Mouse (Mus musculus) CH12.LX (cell line): ENCODE results near the gene Terf2. TPM values are rescaled to one million over a fixed set of nuclear protein-coding genes. Genes with fewer than 3 reads are reported as not detected.

ENCODE experiments used
- DNase-seq: peaks from one replicate; pipeline ENCODE4 v3.0.0-alpha.2; 2013; ENCODE audit errors: extremely low read depth
- H3K27ac ChIP-seq: 2 replicates; pipeline ENCODE4 v1.5.1; 2012; ENCODE audit warnings: low read depth, mild to moderate bottlenecking, control low read depth, moderate library complexity; ENCODE audit not compliant: insufficient read depth
- H3K27me3 ChIP-seq: replicated peaks from 2 replicates; pipeline ENCODE3; 2012; ENCODE audit warnings: inconsistent platforms
- H3K36me3 ChIP-seq, 2 experiments: replicated peaks in 1 of 2; 2 replicates each; pipeline versions ENCODE3 to v1.6.1; 2012; ENCODE audit warnings: inconsistent platforms in 1 of 2, low read length in 1 of 2, mild to moderate bottlenecking in 1 of 2, mixed read lengths in 1 of 2, moderate library complexity in 1 of 2; ENCODE audit not compliant: control insufficient read depth in 1 of 2, insufficient read depth in 1 of 2
- H3K4me1 ChIP-seq, 2 experiments: 2 replicates each; pipeline ENCODE4 v1.6.1; 2012; ENCODE audit warnings: inconsistent platforms in 1 of 2, moderate library complexity in 1 of 2; ENCODE audit not compliant: insufficient read depth in 2 of 2, control insufficient read depth in 1 of 2
- H3K4me2 ChIP-seq: 2 replicates; pipeline ENCODE4 v1.6.1; 2012; ENCODE audit warnings: low read depth, mild to moderate bottlenecking, control low read depth; ENCODE audit not compliant: poor library complexity, insufficient read depth, severe bottlenecking
- H3K4me3 ChIP-seq, 3 experiments: fragments of 150-350 bp in 1 of 3; sonication (generic) in 1 of 3; replicated peaks in 1 of 3; 2 replicates each; pipeline versions ENCODE3 to v1.5.1; 2011 to 2012; ENCODE audit warnings: low read depth in 2 of 3, low read length in 2 of 3, mild to moderate bottlenecking in 2 of 3, moderate library complexity in 2 of 3, control low read depth in 1 of 3, improper control_type of control experiment in 1 of 3, inconsistent platforms in 1 of 3, mixed read lengths in 1 of 3; ENCODE audit not compliant: poor library complexity in 1 of 3
- H3K79me2 ChIP-seq: replicated peaks from 2 replicates; pipeline ENCODE4 v1.6.1; 2012; ENCODE audit warnings: mild to moderate bottlenecking, moderate library complexity; ENCODE audit not compliant: control insufficient read depth, poor library complexity, insufficient read depth, severe bottlenecking; ENCODE audit errors: extremely low read depth
- H3K9ac ChIP-seq: 2 replicates; pipeline ENCODE4 v1.6.1; 2012; ENCODE audit warnings: low read depth, mild to moderate bottlenecking, control low read depth, moderate library complexity; ENCODE audit not compliant: insufficient read depth
- H3K9me3 ChIP-seq: replicated peaks from 2 replicates; pipeline ENCODE3; 2012; ENCODE audit warnings: low read length, inconsistent platforms, mixed read lengths
- CHD1 ChIP-seq: IDR thresholded peaks from 2 replicates; pipeline ENCODE4 v1.6.1; 2012; ENCODE audit warnings: low read depth, low read length, improper control_type of control experiment, inconsistent platforms
- CHD2 ChIP-seq: IDR thresholded peaks from 2 replicates; pipeline ENCODE4 v1.6.1; 2011; ENCODE audit warnings: low read length, improper control_type of control experiment
- CTCF ChIP-seq, 2 experiments: IDR thresholded peaks in 1 of 2; conservative IDR thresholded peaks in 1 of 2; 2 replicates each; pipeline ENCODE4 v1.5.1; 2011 to 2012; ENCODE audit warnings: low read depth in 2 of 2, low read length in 2 of 2, improper control_type of control experiment in 1 of 2, inconsistent platforms in 1 of 2, mild to moderate bottlenecking in 1 of 2, moderate library complexity in 1 of 2
- E2F4 ChIP-seq: IDR thresholded peaks from 2 replicates; pipeline ENCODE4 v1.6.1; 2011; ENCODE audit warnings: low read depth, low read length, improper control_type of control experiment; ENCODE audit not compliant: insufficient replicate concordance
- EP300 ChIP-seq: IDR thresholded peaks from 2 replicates; pipeline ENCODE4 v1.6.1; 2011; ENCODE audit warnings: low read length, improper control_type of control experiment
- ETS1 ChIP-seq: conservative IDR thresholded peaks from 2 replicates; pipeline ENCODE4 v1.6.1; 2012; ENCODE audit warnings: low read depth, mild to moderate bottlenecking, inconsistent platforms, low read length, improper control_type of control experiment, moderate library complexity
- GABPA ChIP-seq: IDR thresholded peaks from 2 replicates; pipeline ENCODE4 v1.6.1; 2012; ENCODE audit warnings: low read depth, low read length, improper control_type of control experiment, inconsistent platforms; ENCODE audit not compliant: insufficient replicate concordance
- HCFC1 ChIP-seq: IDR thresholded peaks from 2 replicates; pipeline ENCODE4 v1.6.1; 2012; ENCODE audit warnings: low read depth, mild to moderate bottlenecking, inconsistent platforms, low read length, improper control_type of control experiment
- IRF4 ChIP-seq: IDR thresholded peaks from 2 replicates; pipeline ENCODE4 v1.6.1; 2014; ENCODE audit warnings: low read depth, mild to moderate bottlenecking, inconsistent platforms, low read length, improper control_type of control experiment
- JUN ChIP-seq: IDR thresholded peaks from 2 replicates; pipeline ENCODE4 v1.6.1; 2011; ENCODE audit warnings: low read depth, mild to moderate bottlenecking, low read length, improper control_type of control experiment, moderate library complexity; ENCODE audit not compliant: insufficient read depth
- KAT2A ChIP-seq: IDR thresholded peaks from 2 replicates; pipeline ENCODE4 v1.6.1; 2012; ENCODE audit warnings: low read length, improper control_type of control experiment, inconsistent platforms; ENCODE audit not compliant: insufficient replicate concordance
- MAFK ChIP-seq: IDR thresholded peaks from 2 replicates; pipeline ENCODE4 v1.6.1; 2011; ENCODE audit warnings: low read length, improper control_type of control experiment; ENCODE audit not compliant: insufficient replicate concordance
- MAX ChIP-seq: IDR thresholded peaks from 2 replicates; pipeline ENCODE4 v1.6.1; 2011; ENCODE audit warnings: low read length, improper control_type of control experiment
- MAZ ChIP-seq: IDR thresholded peaks from 2 replicates; pipeline ENCODE4 v1.6.1; 2012; ENCODE audit warnings: low read depth, mild to moderate bottlenecking, inconsistent platforms, low read length, improper control_type of control experiment, moderate library complexity
- MEF2A ChIP-seq: IDR thresholded peaks from 2 replicates; pipeline ENCODE4 v1.6.1; 2014; ENCODE audit warnings: low read depth, mild to moderate bottlenecking, inconsistent platforms, low read length, improper control_type of control experiment, borderline replicate concordance
- MXI1 ChIP-seq: IDR thresholded peaks from 2 replicates; pipeline ENCODE4 v1.6.1; 2011; ENCODE audit warnings: mild to moderate bottlenecking, low read depth, low read length, improper control_type of control experiment
- MYC ChIP-seq: IDR thresholded peaks from 2 replicates; pipeline ENCODE4 v1.6.1; 2011; ENCODE audit warnings: low read depth, mild to moderate bottlenecking, improper control_type of control experiment, low read length
- NELFE ChIP-seq: IDR thresholded peaks from 2 replicates; pipeline ENCODE4 v1.6.1; 2011; ENCODE audit warnings: low read depth, low read length, improper control_type of control experiment
- PAX5 ChIP-seq: IDR thresholded peaks from 2 replicates; pipeline ENCODE4 v1.6.1; 2012; ENCODE audit warnings: low read length, inconsistent platforms, mixed read lengths
- POLR2A ChIP-seq: IDR thresholded peaks from 2 replicates; pipeline ENCODE4 v1.6.1; 2011; ENCODE audit warnings: low read depth, mild to moderate bottlenecking, improper control_type of control experiment, low read length
- RAD21 ChIP-seq: IDR thresholded peaks from 2 replicates; pipeline ENCODE4 v1.6.1; 2011; ENCODE audit warnings: low read depth, mild to moderate bottlenecking, low read length, improper control_type of control experiment, moderate library complexity
- RCOR1 ChIP-seq: conservative IDR thresholded peaks from 2 replicates; pipeline ENCODE4 v1.6.1; 2012; ENCODE audit warnings: low read depth, mild to moderate bottlenecking, inconsistent platforms, low read length, improper control_type of control experiment
- SIN3A ChIP-seq: IDR thresholded peaks from 2 replicates; pipeline ENCODE4 v1.6.1; 2012; ENCODE audit warnings: low read length, improper control_type of control experiment, inconsistent platforms
- TCF12 ChIP-seq: IDR thresholded peaks from 2 replicates; pipeline ENCODE4 v1.6.1; 2014; ENCODE audit warnings: low read depth, mild to moderate bottlenecking, inconsistent platforms, low read length, improper control_type of control experiment
- UBTF ChIP-seq: IDR thresholded peaks from 2 replicates; pipeline ENCODE4 v1.6.1; 2012; ENCODE audit warnings: low read depth, mild to moderate bottlenecking, inconsistent platforms, low read length, improper control_type of control experiment, moderate library complexity
- USF2 ChIP-seq: conservative IDR thresholded peaks from 2 replicates; pipeline ENCODE4 v1.6.1; 2011; ENCODE audit warnings: low read depth, low read length, improper control_type of control experiment
- ZKSCAN1 ChIP-seq: IDR thresholded peaks from 2 replicates; pipeline ENCODE4 v1.6.1; 2012; ENCODE audit warnings: low read depth, inconsistent platforms, low read length, improper control_type of control experiment, borderline replicate concordance
- ZMIZ1 ChIP-seq: IDR thresholded peaks from 2 replicates; pipeline ENCODE4 v1.6.1; 2012; ENCODE audit warnings: low read depth, mild to moderate bottlenecking, inconsistent platforms, low read length, improper control_type of control experiment
- ZNF384 ChIP-seq: IDR thresholded peaks from 2 replicates; pipeline ENCODE4 v1.6.1; 2012; ENCODE audit warnings: low read depth, low read length, improper control_type of control experiment, inconsistent platforms
- dilution Hi-C: fragments of 300-500 bp; cut with MboI; formaldehyde crosslinking; loops from 2 replicates; pipeline ENCODE4 v1.14.3; 2020; ENCODE audit warnings: low sequenced_read_pairs; ENCODE audit not compliant: extremely low pct_unique_long_range_greater_than_20kb, extremely low pct_ligation_motif_present
- in situ Hi-C: fragments of 300-500 bp; cut with MboI; formaldehyde crosslinking; loops from 3 replicates; pipeline ENCODE4 v1.14.3; 2019; ENCODE audit warnings: low sequenced_read_pairs, low pct_ligation_motif_present, low pct_unique_long_range_greater_than_20kb, mixed read lengths
- polyA plus RNA-seq: library from polyadenylated mRNA; unstranded; fragments of >175 nt; gene quantifications from 2 replicates; pipeline ENCODE4 v1.2.1, GENCODE M21; 2012; ENCODE audit warnings: low read depth; ENCODE audit not compliant: insufficient read length
- total RNA-seq, 2 experiments: library from RNA; depleted of rRNA; stranded (reverse); fragments of 300-350 nt in 1 of 2; fragments of >200 nt in 1 of 2; gene quantifications; 2 replicates each; pipeline ENCODE4 v1.2.3; 2012 to 2014

Terf2 gene
- total and polyA plus RNA-seq, 3 experiments: 12.5 to 33.7 (median 18.3) TPM

GRCm38 (mm10) chr8:107049480-107049879 lies 46.9 kb downstream of the Terf2 start:
- TF ChIP-seq E2F4: no peak
- TF ChIP-seq CTCF (conservative IDR thresholded peaks at IDR 0.05 in 1 of 2, IDR thresholded peaks at IDR 0.05 in 1 of 2; ENCODE audit: low read depth in 2 of 2, low read length in 2 of 2): peak in 1 of 2 experiments; percentile 18; a peak in 2 of 4 replicates
- no peak for TF ChIP-seq UBTF
- TF ChIP-seq, all 38 proteins: peak for 1
- Histone ChIP-seq H3K79me2 (peaks cover 25% of the 10 kb centered on the region), H3K27ac (no peak overlapping the region), H3K9ac (peak overlapping the region; percentile 74), H3K4me2 (peak overlapping the region; percentile 88), H3K9me3 (no peaks in the 10 kb centered on the region), H3K4me3 (peak overlapping the region; percentile 6 to 91 (median 90)), H3K4me1 (peaks cover 5 to 40% of the 10 kb centered on the region in 2 experiments; a peak in 3 of 4 replicates), H3K27me3 (no peaks in the 10 kb centered on the region), H3K36me3 (peaks cover 62 to 75% of the 10 kb centered on the region in 2 experiments)
- in situ Hi-C loops: no loop called here
- DNase-seq: no peak
- dilution Hi-C loops: no loop called here

GRCm38 (mm10) chr8:107048061-107048941 lies 48.0 kb downstream of the Terf2 start, which contains the start of gene Pdf:
Pdf (minus strand) TSS chr8:107048614.
- Histone ChIP-seq H3K36me3 (peaks cover 65 to 76% of the 10 kb centered on the region in 2 experiments), H3K4me1 (peaks cover 5 to 39% of the 10 kb centered on the region in 2 experiments; a peak in 3 of 4 replicates), H3K9ac (peak within 1 kb of the TSS; percentile 74), H3K27ac (peak within 1 kb of the TSS; percentile 80), H3K27me3 (no peaks in the 10 kb centered on the region), H3K79me2 (peaks cover 24% of the 10 kb centered on the region), H3K9me3 (no peaks in the 10 kb centered on the region), H3K4me3 (peak within 1 kb of the TSS; percentile 76 to 91 (median 90)), H3K4me2 (peak within 1 kb of the TSS; percentile 88)
- peak; percentile 69 for DNase-seq
- dilution Hi-C loops (no loop called here), in situ Hi-C loops (no loop called here)
- TF ChIP-seq KAT2A (0 out of 2 replicates have a peak, but pooled peaks have one; percentile 40), MEF2A (no peak), MXI1 (peak; percentile 81; the same call in 1 of the 2 replicates), ZKSCAN1 (no peak), MAX (peak; percentile 67), E2F4 (no peak), MYC (peak; percentile 57), RCOR1 (no peak), MAZ (no peak), USF2 (no peak), CHD2 (0 out of 2 replicates have a peak, but pooled peaks have one; percentile 11), GABPA (no peak), NELFE (peak; percentile 71), UBTF (0 out of 2 replicates have a peak, but pooled peaks have one; percentile 31), MAFK (no peak), ZMIZ1 (no peak), JUN (no peak), IRF4 (peak; percentile 19; the same call in 1 of the 2 replicates), TCF12 (peak; percentile 55), HCFC1 (peak; percentile 80), CHD1 (no peak; the same call in 1 of the 2 replicates), PAX5 (no peak), CTCF (conservative IDR thresholded peaks at IDR 0.05 in 1 of 2, IDR thresholded peaks at IDR 0.05 in 1 of 2; ENCODE audit: low read depth in 2 of 2, low read length in 2 of 2) (no peak), POLR2A (peak; percentile 86), RAD21 (no peak), ETS1 (no peak), EP300 (no peak), SIN3A (peak; percentile 63), ZNF384 (no peak)
